8 mouse cellular contexts compared by ENCODE assay signal in the genomic region with DNA sequence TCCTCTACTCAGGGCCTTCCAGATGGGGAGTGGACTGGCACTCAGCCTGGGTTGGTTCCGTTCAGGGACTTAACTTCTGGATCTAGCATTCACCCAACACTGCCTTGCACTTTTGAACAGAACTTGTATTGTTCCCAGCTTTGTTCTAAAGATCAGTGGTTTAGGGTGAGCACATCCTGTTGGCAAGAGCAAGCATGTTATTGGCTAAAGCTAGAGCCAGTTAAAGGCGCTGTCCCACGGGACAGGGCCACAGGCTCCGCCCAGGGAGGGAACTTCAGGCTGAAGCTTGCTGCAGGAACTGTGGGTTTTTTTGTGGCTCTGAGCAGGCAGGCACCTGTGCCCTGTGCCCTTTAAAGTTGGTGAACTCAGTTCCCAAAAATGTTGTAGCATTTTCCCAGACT. TPM values are rescaled to one million over a fixed set of nuclear protein-coding genes. Genes with fewer than 3 reads are reported as not detected.
A peak's percentile ranks its signal among the peaks of the same experiment; 100 is the strongest.
DNase-seq lines count a peak whose midpoint lies in the region; ATAC-seq lines count a peak whose summit lies in the region.

No protein-coding gene starts in this region.

- DNase-seq in layer of hippocampus, adult 11-12 months (ENCODE audit: low spot score) = peak; percentile 55
- DNase-seq in layer of hippocampus, postnatal 14 days (ENCODE audit: low spot score in 2 of 2) = no peak
- DNase-seq in adrenal gland, postnatal 36 days = peak; percentile 72 to 86
- peak; percentile 90 for DNase-seq in heart, adult 8-10 months (ENCODE audit: low spot score)
- peak; percentile 77 for DNase-seq in kidney, postnatal 10 days
- peak; percentile 94 for DNase-seq in thymus, postnatal 0 days (ENCODE audit: low spot score)
- no peak for DNase-seq in cerebellum, postnatal 36 days

- ATAC-seq in megakaryocyte-erythroid progenitor cell, adult 5-6 weeks (replicated peaks; ENCODE audit: low FRiP score, low TSS enrichment, poor library complexity, severe bottlenecking) = peak; percentile 81

RNA-seq across cellular contexts. Expression of a gene that starts 22.9 kb away (rescaled TPM):
- 10 to 100 TPM; 43.9 to 56.6 TPM for total RNA-seq in layer of hippocampus, postnatal 14 days (2021)
- 100 to 1,000 TPM; 109 to 110 TPM for total RNA-seq in adrenal gland, postnatal 36 days (2021)
- 100 to 1,000 TPM; 233 to 419 (median 274) TPM for total RNA-seq in heart, adult 8-10 months (2022)
- total RNA-seq in megakaryocyte-erythroid progenitor cell, adult 5-6 weeks (2014; fragmentation: Nextera tagmentation) = 31.8 and 41.0 TPM in 2 replicates
- total RNA-seq in megakaryocyte-erythroid progenitor cell, adult 5-6 weeks (2017) = 43.7 and 50.8 TPM in 2 replicates
- polyA plus RNA-seq in thymus, postnatal 0 days (2015; fragmentation: Nextera tagmentation; extraction: Ambion mirVana) = 78.9 and 83.6 TPM in 2 replicates

RNA-seq across cellular contexts. Expression of a gene that starts 34.3 kb away (rescaled TPM):
- total RNA-seq in layer of hippocampus, postnatal 14 days (2021) = under 1 TPM; 0.31 to 0.44 TPM
- total RNA-seq in adrenal gland, postnatal 36 days (2021) = not detected
- total RNA-seq in heart, adult 8-10 months (2022) = under 1 TPM in 3 of 4 experiments, not detected in 1; 0.09 to 0.47 (median 0.11) TPM
- total RNA-seq in megakaryocyte-erythroid progenitor cell, adult 5-6 weeks (2014; fragmentation: Nextera tagmentation) = 0.12 and 1.8 TPM in 2 replicates
- total RNA-seq in megakaryocyte-erythroid progenitor cell, adult 5-6 weeks (2017) = not detected in 2 replicates
- 0.12 and 0.21 TPM in 2 replicates for polyA plus RNA-seq in thymus, postnatal 0 days (2015; fragmentation: Nextera tagmentation; extraction: Ambion mirVana)

Comparison
In these comparisons a context has a peak if more than half of its experiments do, and no peak if none do; other contexts are left out.
1. DNase-seq: peak in layer of hippocampus, adult 11-12 months (single experiment), adrenal gland, postnatal 36 days (2 of 2), heart, adult 8-10 months (single experiment), kidney, postnatal 10 days (single experiment) and thymus, postnatal 0 days (single experiment); none in layer of hippocampus, postnatal 14 days (0 of 2) and cerebellum, postnatal 36 days (0 of 2).